Mouse (Mus musculus): ENCODE measurements around the gene Slc22a15. TPM values are rescaled to one million over a fixed set of nuclear protein-coding genes. Genes with fewer than 3 reads are reported as not detected.

Slc22a15 gene
- polyA plus RNA-seq, 1 experiment from 2014 or later, result 5.5 TPM

DNA sequence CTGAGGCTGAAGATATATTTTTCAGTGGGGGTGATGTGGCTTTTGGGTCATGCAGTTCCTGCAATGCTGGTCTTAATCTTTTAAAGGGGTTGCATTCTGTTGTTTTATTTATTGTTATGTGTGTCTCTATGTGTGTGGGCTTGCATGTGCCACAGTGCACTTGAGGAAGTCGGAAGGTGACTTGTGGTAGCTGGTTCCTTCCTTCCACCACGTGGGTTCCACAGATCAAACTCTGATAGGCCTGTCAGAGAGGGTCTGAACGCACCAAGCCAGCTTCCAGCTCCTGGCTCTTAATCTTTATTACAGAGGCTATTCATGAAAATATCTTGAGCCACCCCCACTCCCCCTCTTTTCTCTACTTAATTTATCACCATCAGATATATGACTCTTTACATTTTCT lies 40.4 kb downstream of the Slc22a15 start:
- 84% methylated on average over 3 of the region's 3 CpGs for WGBS

DNA sequence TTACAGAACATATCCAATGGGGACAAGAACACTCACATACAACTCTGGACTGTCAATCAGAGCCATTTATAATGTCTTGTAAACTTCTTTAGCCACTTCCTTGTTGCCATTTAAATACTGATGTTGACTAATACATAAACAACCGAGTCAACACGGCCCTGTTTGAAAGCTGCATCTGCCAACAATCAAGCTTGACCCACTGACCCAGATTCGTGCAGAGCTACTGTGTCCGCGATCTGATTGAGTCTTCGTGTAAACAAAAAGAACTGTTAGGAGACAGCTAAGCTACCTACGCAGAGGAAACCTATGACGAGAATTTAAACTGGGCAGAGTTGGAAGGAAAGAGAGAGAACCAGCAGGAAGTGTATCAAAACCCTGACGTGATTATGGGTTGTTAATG lies 42.5 kb downstream of the Slc22a15 start:
- Histone ChIP-seq H3K4me1 (replicated peaks; ENCODE audit: control insufficient read depth, insufficient read depth, low read length) (peaks cover 5% of the 10 kb centered on the region; the same call in 1 of the 2 replicates), H3K4me3 (ENCODE audit: low read depth, low read length) (no peak overlapping the region), H3K9me3 (ENCODE audit: control insufficient read depth, low read length) (no peaks in the 10 kb centered on the region), H3K27me3 (ENCODE audit: control insufficient read depth, insufficient read depth, low read length) (no peaks in the 10 kb centered on the region), H3K27ac (ENCODE audit: low read depth, low read length) (no peak overlapping the region), H3K36me3 (ENCODE audit: control insufficient read depth, insufficient read depth, low read length) (no peaks in the 10 kb centered on the region), H3K4me2 (ENCODE audit: low read depth, low read length, severe bottlenecking) (no peak overlapping the region), H3K9ac (ENCODE audit: low read length) (no peak overlapping the region)
- DNase-seq (ENCODE audit: low spot score) (no peak), ATAC-seq (replicated peaks; ENCODE audit: low FRiP score) (no peak)
- WGBS, result 73% methylated on average over 9 of the region's 9 CpGs

More for the DNA sequence above, 40.4 kb downstream of the Slc22a15 start:
- H3K4me2 ChIP-seq (ENCODE audit: low read depth, low read length, severe bottlenecking), result no peak overlapping the region
- no peak overlapping the region for H3K9ac ChIP-seq (ENCODE audit: low read length)
- no peak overlapping the region for H3K4me3 ChIP-seq (ENCODE audit: low read depth, low read length)
- no peak overlapping the region for H3K27ac ChIP-seq (ENCODE audit: low read depth, low read length)
- DNase-seq (ENCODE audit: low spot score), result no peak
- ATAC-seq (replicated peaks; ENCODE audit: low FRiP score), result no peak
- H3K36me3 ChIP-seq (ENCODE audit: control insufficient read depth, insufficient read depth, low read length), result no peaks in the 10 kb centered on the region
- H3K4me1 ChIP-seq (replicated peaks; ENCODE audit: control insufficient read depth, insufficient read depth, low read length), result no peaks in the 10 kb centered on the region
- H3K27me3 ChIP-seq (ENCODE audit: control insufficient read depth, insufficient read depth, low read length), result no peaks in the 10 kb centered on the region
- no peaks in the 10 kb centered on the region for H3K9me3 ChIP-seq (ENCODE audit: control insufficient read depth, low read length)

DNA sequence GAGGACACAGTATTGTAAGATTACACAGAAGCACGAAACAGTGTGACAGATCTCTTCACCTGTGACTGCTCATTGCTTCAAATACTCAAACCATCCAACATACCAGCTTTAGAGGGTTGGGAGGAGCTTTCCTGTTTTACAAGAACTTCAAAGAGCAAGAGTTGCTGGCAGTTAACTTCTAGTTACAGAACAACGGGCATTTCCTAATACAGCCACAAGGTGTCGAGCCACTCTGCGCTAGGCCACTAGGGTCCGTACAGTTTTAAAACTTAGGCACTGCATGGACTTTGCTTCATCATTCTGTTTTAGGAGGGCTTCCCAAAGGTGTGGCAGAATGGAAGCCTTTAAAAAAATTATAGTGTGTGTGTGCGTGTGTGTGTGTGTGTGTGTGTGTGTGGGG lies 43.4 kb downstream of the Slc22a15 start:
- no peak overlapping the region for H3K4me2 ChIP-seq (ENCODE audit: low read depth, low read length, severe bottlenecking)
- no peaks in the 10 kb centered on the region for H3K36me3 ChIP-seq (ENCODE audit: control insufficient read depth, insufficient read depth, low read length)
- no peaks in the 10 kb centered on the region for H3K27me3 ChIP-seq (ENCODE audit: control insufficient read depth, insufficient read depth, low read length)
- no peak for ATAC-seq (replicated peaks; ENCODE audit: low FRiP score)
- H3K4me3 ChIP-seq (ENCODE audit: low read depth, low read length), result no peak overlapping the region
- DNase-seq (ENCODE audit: low spot score), result no peak
- H3K4me1 ChIP-seq (replicated peaks; ENCODE audit: control insufficient read depth, insufficient read depth, low read length), result peaks cover 5% of the 10 kb centered on the region; the same call in 1 of the 2 replicates
- 82% methylated on average over 6 of the region's 6 CpGs for WGBS
- H3K27ac ChIP-seq (ENCODE audit: low read depth, low read length), result no peak overlapping the region
- no peak overlapping the region for H3K9ac ChIP-seq (ENCODE audit: low read length)
- no peaks in the 10 kb centered on the region for H3K9me3 ChIP-seq (ENCODE audit: control insufficient read depth, low read length)

DNA sequence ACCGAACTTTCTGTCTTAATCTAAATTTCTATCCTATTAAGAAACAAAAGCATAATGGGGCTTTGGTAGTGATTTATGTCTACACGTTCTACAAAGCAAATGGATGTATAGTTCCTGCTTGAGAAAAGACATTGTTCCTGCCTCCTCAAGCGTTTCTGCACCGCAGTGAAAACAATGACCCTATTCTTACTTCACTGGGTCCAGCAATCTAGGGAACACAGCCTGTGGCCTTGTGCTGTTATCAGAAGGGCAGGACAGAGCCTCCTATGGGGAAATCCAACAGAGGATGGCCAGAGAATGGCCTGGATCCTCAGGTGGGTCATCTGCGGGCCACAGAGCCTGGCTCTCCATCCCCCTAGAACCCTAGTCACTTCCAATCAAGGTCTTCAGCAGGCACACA lies 46.1 kb downstream of the Slc22a15 start:
- DNase-seq (ENCODE audit: low spot score) (no peak), ATAC-seq (replicated peaks; ENCODE audit: low FRiP score) (no peak)
- H3K36me3 ChIP-seq (ENCODE audit: control insufficient read depth, insufficient read depth, low read length), result no peaks in the 10 kb centered on the region
- no peaks in the 10 kb centered on the region for H3K27me3 ChIP-seq (ENCODE audit: control insufficient read depth, insufficient read depth, low read length)
- H3K4me2 ChIP-seq (ENCODE audit: low read depth, low read length, severe bottlenecking), result no peak overlapping the region
- no peak overlapping the region for H3K9ac ChIP-seq (ENCODE audit: low read length)
- H3K9me3 ChIP-seq (ENCODE audit: control insufficient read depth, low read length), result no peaks in the 10 kb centered on the region
- no peak overlapping the region for H3K4me3 ChIP-seq (ENCODE audit: low read depth, low read length)
- H3K4me1 ChIP-seq (replicated peaks; ENCODE audit: control insufficient read depth, insufficient read depth, low read length), result peaks cover 10% of the 10 kb centered on the region; the same call in 1 of the 2 replicates
- 8% methylated on average over 5 of the region's 5 CpGs for WGBS
- no peak overlapping the region for H3K27ac ChIP-seq (ENCODE audit: low read depth, low read length)

DNA sequence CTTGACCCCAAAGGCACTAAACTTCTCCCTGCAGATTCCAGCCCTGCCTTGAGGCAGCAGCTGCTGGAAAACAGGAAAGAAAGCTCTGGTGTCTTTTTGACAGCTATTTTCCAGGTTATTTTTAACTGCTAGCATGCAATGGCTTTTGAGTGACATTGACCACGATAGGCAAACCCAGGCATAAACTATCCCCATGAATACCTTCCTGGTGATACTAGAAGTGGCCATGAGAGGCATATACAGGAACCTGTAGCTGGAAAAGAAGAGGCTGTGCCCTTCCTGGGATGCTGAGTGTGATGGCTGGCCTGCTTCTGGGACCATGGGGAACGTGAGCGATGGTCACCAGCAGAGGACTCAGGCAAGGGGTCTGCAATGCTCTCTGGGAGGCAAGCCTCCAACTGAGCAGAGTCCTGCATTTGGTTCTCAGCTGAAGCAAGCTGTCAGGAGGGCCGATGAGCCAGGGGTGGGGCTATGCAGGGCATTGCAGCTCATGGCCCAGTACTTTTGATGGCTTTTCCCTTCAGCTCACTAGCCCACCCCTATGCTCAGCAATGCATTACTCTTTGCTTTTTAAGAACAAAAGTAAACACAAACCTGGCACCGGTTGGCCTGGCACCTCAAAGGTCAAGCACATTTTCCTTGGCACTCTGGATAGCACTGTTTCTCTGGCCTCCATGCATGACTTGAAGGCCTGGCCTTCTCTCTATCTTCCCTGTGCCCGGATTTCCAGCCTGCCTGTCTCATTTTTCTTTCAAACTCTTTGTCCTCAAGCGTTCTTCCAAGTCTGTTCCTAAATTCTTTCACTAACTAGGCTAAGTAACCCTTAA lies 47.6 kb downstream of the Slc22a15 start:
- Histone ChIP-seq H3K4me2 (ENCODE audit: low read depth, low read length, severe bottlenecking) (no peak overlapping the region), H3K9ac (ENCODE audit: low read length) (no peak overlapping the region), H3K4me1 (replicated peaks; ENCODE audit: control insufficient read depth, insufficient read depth, low read length) (peaks cover 10% of the 10 kb centered on the region; the same call in 1 of the 2 replicates), H3K9me3 (ENCODE audit: control insufficient read depth, low read length) (no peaks in the 10 kb centered on the region), H3K27me3 (ENCODE audit: control insufficient read depth, insufficient read depth, low read length) (no peaks in the 10 kb centered on the region), H3K4me3 (ENCODE audit: low read depth, low read length) (no peak overlapping the region), H3K27ac (ENCODE audit: low read depth, low read length) (no peak overlapping the region), H3K36me3 (ENCODE audit: control insufficient read depth, insufficient read depth, low read length) (no peaks in the 10 kb centered on the region)
- no peak for DNase-seq (ENCODE audit: low spot score)
- ATAC-seq (replicated peaks; ENCODE audit: low FRiP score), result no peak
- 80% methylated on average over 7 of the region's 7 CpGs for WGBS

DNA sequence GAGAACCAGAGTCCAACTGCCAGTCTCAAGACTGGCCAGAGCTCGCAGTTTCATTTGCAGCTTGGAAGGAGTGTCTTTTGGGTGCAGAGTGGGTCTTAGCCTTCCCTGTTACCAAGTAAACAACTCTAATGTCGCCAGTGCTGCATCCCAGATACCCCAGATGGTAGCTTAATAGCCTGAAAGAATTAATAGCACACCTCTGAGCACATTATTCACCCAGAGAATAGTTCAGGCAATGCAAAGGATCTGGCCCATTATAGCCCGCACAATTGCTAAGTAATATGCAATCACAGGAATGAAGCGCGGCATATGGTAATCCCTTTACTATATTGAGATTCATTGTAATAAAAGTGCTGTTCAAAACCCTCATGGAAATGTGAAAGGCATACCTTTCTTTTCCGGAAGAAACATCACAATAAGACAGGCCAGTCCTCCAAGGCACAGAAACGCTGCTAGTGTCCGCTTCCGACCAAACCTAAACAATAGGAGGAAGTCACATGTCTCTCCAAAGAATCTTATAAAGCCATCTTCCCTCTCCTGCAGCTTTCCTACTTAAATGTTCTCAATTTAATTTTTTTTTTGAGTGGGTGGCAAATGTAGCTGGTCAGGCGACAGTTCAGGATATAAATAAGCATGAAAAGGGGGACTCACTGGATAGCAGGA lies 48.9 kb downstream of the Slc22a15 start:
- ATAC-seq (replicated peaks; ENCODE audit: low FRiP score) (no peak), DNase-seq (ENCODE audit: low spot score) (no peak)
- 57% methylated on average over 10 of the region's 10 CpGs for WGBS
- H3K4me2 ChIP-seq (ENCODE audit: low read depth, low read length, severe bottlenecking), result no peak overlapping the region
- peaks cover 10% of the 10 kb centered on the region; the same call in 1 of the 2 replicates for H3K4me1 ChIP-seq (replicated peaks; ENCODE audit: control insufficient read depth, insufficient read depth, low read length)
- no peaks in the 10 kb centered on the region for H3K27me3 ChIP-seq (ENCODE audit: control insufficient read depth, insufficient read depth, low read length)
- no peaks in the 10 kb centered on the region for H3K9me3 ChIP-seq (ENCODE audit: control insufficient read depth, low read length)
- no peak overlapping the region for H3K27ac ChIP-seq (ENCODE audit: low read depth, low read length)
- no peaks in the 10 kb centered on the region for H3K36me3 ChIP-seq (ENCODE audit: control insufficient read depth, insufficient read depth, low read length)
- H3K9ac ChIP-seq (ENCODE audit: low read length), result no peak overlapping the region
- no peak overlapping the region for H3K4me3 ChIP-seq (ENCODE audit: low read depth, low read length)

GRCm38 (mm10) chr3:101873061-101873675 lies 51.1 kb downstream of the Slc22a15 start:
- H3K9ac ChIP-seq (ENCODE audit: low read length), result no peak overlapping the region
- no peaks in the 10 kb centered on the region for H3K36me3 ChIP-seq (ENCODE audit: control insufficient read depth, insufficient read depth, low read length)
- H3K4me2 ChIP-seq (ENCODE audit: low read depth, low read length, severe bottlenecking), result no peak overlapping the region
- no peaks in the 10 kb centered on the region for H3K9me3 ChIP-seq (ENCODE audit: control insufficient read depth, low read length)
- H3K4me1 ChIP-seq (replicated peaks; ENCODE audit: control insufficient read depth, insufficient read depth, low read length), result peaks cover 6% of the 10 kb centered on the region; the same call in 1 of the 2 replicates
- no peak overlapping the region for H3K27ac ChIP-seq (ENCODE audit: low read depth, low read length)
- ATAC-seq (replicated peaks; ENCODE audit: low FRiP score), result no peak
- DNase-seq (ENCODE audit: low spot score), result no peak
- WGBS, result 84% methylated on average over 7 of the region's 7 CpGs
- no peak overlapping the region for H3K4me3 ChIP-seq (ENCODE audit: low read depth, low read length)
- no peaks in the 10 kb centered on the region for H3K27me3 ChIP-seq (ENCODE audit: control insufficient read depth, insufficient read depth, low read length)

GRCm38 (mm10) chr3:101871951-101872350 lies 52.3 kb downstream of the Slc22a15 start:
- Histone ChIP-seq H3K4me1 (replicated peaks; ENCODE audit: control insufficient read depth, insufficient read depth, low read length) (peaks cover 5% of the 10 kb centered on the region; the same call in 1 of the 2 replicates), H3K9ac (ENCODE audit: low read length) (no peak overlapping the region), H3K27ac (ENCODE audit: low read depth, low read length) (no peak overlapping the region), H3K9me3 (ENCODE audit: control insufficient read depth, low read length) (no peaks in the 10 kb centered on the region), H3K4me2 (ENCODE audit: low read depth, low read length, severe bottlenecking) (no peak overlapping the region), H3K27me3 (ENCODE audit: control insufficient read depth, insufficient read depth, low read length) (no peaks in the 10 kb centered on the region), H3K4me3 (ENCODE audit: low read depth, low read length) (no peak overlapping the region), H3K36me3 (ENCODE audit: control insufficient read depth, insufficient read depth, low read length) (no peaks in the 10 kb centered on the region)
- WGBS, result 90% methylated on average over 9 of the region's 9 CpGs
- ATAC-seq (replicated peaks; ENCODE audit: low FRiP score) (no peak), DNase-seq (ENCODE audit: low spot score) (no peak)

Measured in forebrain, embryonic 11.5 days (tissue).